Comparison of ENCODE assay signal across 25 mouse cellular contexts in genomic region chr13:76840712-76841111, GRCm38 (mm10).
"Had no signal": no experiment of that assay in that cellular context is flagged by ENCODE, and none has a peak within 500 bp of the region (broad histone marks: within the 10 kb centered on the region; RNA-seq: fewer than 3 reads in every experiment).

No protein-coding gene starts in this region.

- H3K9me3 ChIP-seq: embryonic facial prominence, embryonic 10.5 days; embryonic facial prominence, embryonic 12.5 days; embryonic facial prominence, embryonic 13.5 days; embryonic facial prominence, embryonic 15.5 days; forebrain, embryonic 10.5 days; forebrain, embryonic 12.5 days; forebrain, embryonic 13.5 days; forebrain, embryonic 15.5 days had no signal

- H3K27ac ChIP-seq: embryonic facial prominence, embryonic 10.5 days; embryonic facial prominence, embryonic 12.5 days; embryonic facial prominence, embryonic 13.5 days; embryonic facial prominence, embryonic 15.5 days; forebrain, embryonic 10.5 days; forebrain, embryonic 12.5 days; forebrain, embryonic 13.5 days; forebrain, embryonic 15.5 days; gastrocnemius, adult 2 months; heart, adult 2 months had no signal

- DNase-seq: cerebellum, adult 9-10 months; cerebellum, adult 9-11 months; cerebellum, postnatal 10 days; cerebellum, postnatal 14 days; cerebellum, postnatal 25 days; cerebellum, postnatal 36 days; embryo, embryonic 11 days; forebrain, postnatal 0 days; gastrocnemius, adult 2 months; gastrocnemius, postnatal 10 days; gastrocnemius, postnatal 14 days; gastrocnemius, postnatal 25 days; gastrocnemius, postnatal 36 days; heart, adult 11 months; heart, adult 18-20 months; heart, adult 2 months had no signal

- H3K36me3 ChIP-seq: embryonic facial prominence, embryonic 10.5 days; embryonic facial prominence, embryonic 12.5 days; embryonic facial prominence, embryonic 13.5 days; embryonic facial prominence, embryonic 15.5 days; forebrain, embryonic 10.5 days; forebrain, embryonic 12.5 days; forebrain, embryonic 15.5 days had no signal

- H3K4me1 ChIP-seq: embryonic facial prominence, embryonic 12.5 days; embryonic facial prominence, embryonic 13.5 days; embryonic facial prominence, embryonic 15.5 days; forebrain, embryonic 12.5 days had no signal

- H3K4me3 ChIP-seq: embryonic facial prominence, embryonic 10.5 days; embryonic facial prominence, embryonic 12.5 days; embryonic facial prominence, embryonic 13.5 days; embryonic facial prominence, embryonic 15.5 days; erythroblast, embryonic 14.5 days; forebrain, embryonic 10.5 days; forebrain, embryonic 12.5 days; forebrain, embryonic 13.5 days; forebrain, embryonic 15.5 days; gastrocnemius, adult 2 months; heart, adult 2 months had no signal

- H3K9ac ChIP-seq: embryonic facial prominence, embryonic 12.5 days; embryonic facial prominence, embryonic 13.5 days; embryonic facial prominence, embryonic 15.5 days; forebrain, embryonic 12.5 days; forebrain, embryonic 13.5 days; forebrain, embryonic 15.5 days; forebrain, postnatal 0 days had no signal

- H3K4me2 ChIP-seq: embryonic facial prominence, embryonic 12.5 days; embryonic facial prominence, embryonic 13.5 days; embryonic facial prominence, embryonic 15.5 days; forebrain, embryonic 12.5 days; forebrain, embryonic 13.5 days; forebrain, embryonic 15.5 days had no signal

- H3K27me3 ChIP-seq: embryonic facial prominence, embryonic 12.5 days; embryonic facial prominence, embryonic 13.5 days; embryonic facial prominence, embryonic 15.5 days; forebrain, embryonic 12.5 days; forebrain, embryonic 13.5 days; forebrain, embryonic 15.5 days had no signal
